Mouse (Mus musculus): ENCODE results near the gene Thy1.

Thy1 gene

GRCm38 (mm10) chr9:44037106-44037505 is 6.1 kb upstream of the Thy1 start:
- no peak for DNase-seq

GRCm38 (mm10) chr9:44041511-44042395 is 1.4 kb upstream of the Thy1 start:
- peak; percentile 77 for DNase-seq

- DNase-seq: no peak
These were observed 846 bp upstream of the Thy1 start for GRCm38 (mm10) chr9:44042396-44042680.

GRCm38 (mm10) chr9:44043708-44044425 is 683 bp downstream of the Thy1 start:
- DNase-seq: no peak

- DNase-seq: peak; percentile 90
These were observed 1.4 kb downstream of the Thy1 start for GRCm38 (mm10) chr9:44044426-44045157.

GRCm38 (mm10) chr9:44045158-44045883 is 2.1 kb downstream of the Thy1 start:
- peak; percentile 79 for DNase-seq

GRCm38 (mm10) chr9:44045884-44046272 is 2.7 kb downstream of the Thy1 start:
- no peak for DNase-seq

- no peak for DNase-seq
These were observed 3.2 kb downstream of the Thy1 start for GRCm38 (mm10) chr9:44046426-44046825.

GRCm38 (mm10) chr9:44047071-44047470 is 3.9 kb downstream of the Thy1 start:
- no peak for DNase-seq

- DNase-seq: peak; percentile 84
These were observed 4.6 kb downstream of the Thy1 start for GRCm38 (mm10) chr9:44047571-44048490.

- peak; percentile 87 for DNase-seq
These were observed 5.6 kb downstream of the Thy1 start for GRCm38 (mm10) chr9:44048541-44049380.

GRCm38 (mm10) chr9:44049381-44050165 is 6.4 kb downstream of the Thy1 start:
- no peak for DNase-seq

GRCm38 (mm10) chr9:44052855-44053254 is 9.7 kb downstream of the Thy1 start:
- no peak for DNase-seq

- no peak for DNase-seq
These were observed 10.8 kb downstream of the Thy1 start for GRCm38 (mm10) chr9:44053936-44054335.

GRCm38 (mm10) chr9:44058606-44059005 is 15.4 kb downstream of the Thy1 start:
- DNase-seq: no peak

GRCm38 (mm10) chr9:44065177-44065576 is 22.0 kb downstream of the Thy1 start:
- no peak for DNase-seq

GRCm38 (mm10) chr9:44066785-44067225 is 23.6 kb downstream of the Thy1 start, which contains the start of gene Usp2:
TSS of gene Usp2 (plus strand) at chr9:44067021.
- peak; percentile 100 for DNase-seq

- no peak for DNase-seq
These were observed 24.2 kb downstream of the Thy1 start for GRCm38 (mm10) chr9:44067241-44067959.

- peak; percentile 31 for DNase-seq
These were observed 24.8 kb downstream of the Thy1 start for GRCm38 (mm10) chr9:44067960-44068330.

Measured in cerebellum, adult 11 months (tissue).